Mouse (Mus musculus) liver, adult 2 months (tissue): ENCODE measurements around the gene Pard3. TPM values are rescaled to one million over a fixed set of nuclear protein-coding genes. Genes with fewer than 3 reads are reported as not detected.

ENCODE experiments used
- DNase-seq: peaks from one replicate; pipeline ENCODE4 v3.0.0-alpha.2; 2011; ENCODE audit warnings: low read depth, low spot score; ENCODE audit errors: extremely low read depth
- H3K27ac ChIP-seq: fragments of 200-500 bp; replicated peaks from 2 replicates; pipeline ENCODE4 v1.5.1; 2012; ENCODE audit warnings: low read depth, mild to moderate bottlenecking, control low read depth, inconsistent platforms, low read length; ENCODE audit not compliant: insufficient read depth
- H3K27me3 ChIP-seq: fragments of 200-500 bp; 2 replicates; pipeline ENCODE4 v1.6.1; 2012; ENCODE audit warnings: mild to moderate bottlenecking, moderate library complexity, low read length, inconsistent platforms; ENCODE audit not compliant: control insufficient read depth, insufficient read depth
- H3K36me3 ChIP-seq: fragments of 200-500 bp; 2 replicates; pipeline ENCODE4 v1.6.1; 2012; ENCODE audit warnings: low read length, inconsistent platforms; ENCODE audit not compliant: control insufficient read depth, insufficient read depth
- H3K4me1 ChIP-seq: fragments of 200-500 bp; 2 replicates; pipeline ENCODE4 v1.6.1; 2011; ENCODE audit warnings: low read length; ENCODE audit not compliant: control insufficient read depth, insufficient read depth
- H3K4me3 ChIP-seq: fragments of 200-500 bp; 2 replicates; pipeline ENCODE4 v1.5.1; 2011; ENCODE audit warnings: low read depth, mild to moderate bottlenecking, control low read depth, low read length, moderate library complexity; ENCODE audit not compliant: insufficient read depth
- H3K79me2 ChIP-seq: fragments of 200-500 bp; 2 replicates; pipeline ENCODE4 v1.6.1; 2012; ENCODE audit warnings: inconsistent platforms, mild to moderate bottlenecking, low read length, moderate library complexity; ENCODE audit not compliant: control insufficient read depth, insufficient read depth
- H3K9ac ChIP-seq: fragments of 200-500 bp; 2 replicates; pipeline ENCODE4 v1.6.1; 2012; ENCODE audit warnings: low read depth, mild to moderate bottlenecking, control low read depth, inconsistent platforms, low read length
- CTCF ChIP-seq: fragments of 200-500 bp; IDR thresholded peaks from 2 replicates; pipeline ENCODE4 v1.5.1; 2011; ENCODE audit warnings: low read depth, low read length, control low read depth
- POLR2A ChIP-seq: fragments of 200-500 bp; IDR thresholded peaks from 2 replicates; pipeline ENCODE4 v1.6.1; 2011; ENCODE audit warnings: low read length, control low read depth; ENCODE audit not compliant: insufficient read depth; ENCODE audit errors: extremely low read depth
- WGBS: fragments of 180-500 bp; shearing (Covaris S2); methylation state at CpG from one replicate; pipeline ENCODE4 v1.1.7; 2018; 5-methylcytosine and 5-hydroxymethylcytosine counted together
- polyA plus RNA-seq: library from polyadenylated mRNA; depleted of rRNA; stranded (reverse); fragments of >200 nt; gene quantifications from 2 replicates; pipeline ENCODE4 v1.2.3, GENCODE M21; 2012
- total RNA-seq: library from RNA; depleted of rRNA; stranded (reverse); fragments of >200 nt; gene quantifications from 2 replicates; pipeline ENCODE4 v1.2.3, GENCODE M21; 2014

Pard3 gene
- total and polyA plus RNA-seq, 2 experiments, result 47.4 to 61.4 TPM

DNA sequence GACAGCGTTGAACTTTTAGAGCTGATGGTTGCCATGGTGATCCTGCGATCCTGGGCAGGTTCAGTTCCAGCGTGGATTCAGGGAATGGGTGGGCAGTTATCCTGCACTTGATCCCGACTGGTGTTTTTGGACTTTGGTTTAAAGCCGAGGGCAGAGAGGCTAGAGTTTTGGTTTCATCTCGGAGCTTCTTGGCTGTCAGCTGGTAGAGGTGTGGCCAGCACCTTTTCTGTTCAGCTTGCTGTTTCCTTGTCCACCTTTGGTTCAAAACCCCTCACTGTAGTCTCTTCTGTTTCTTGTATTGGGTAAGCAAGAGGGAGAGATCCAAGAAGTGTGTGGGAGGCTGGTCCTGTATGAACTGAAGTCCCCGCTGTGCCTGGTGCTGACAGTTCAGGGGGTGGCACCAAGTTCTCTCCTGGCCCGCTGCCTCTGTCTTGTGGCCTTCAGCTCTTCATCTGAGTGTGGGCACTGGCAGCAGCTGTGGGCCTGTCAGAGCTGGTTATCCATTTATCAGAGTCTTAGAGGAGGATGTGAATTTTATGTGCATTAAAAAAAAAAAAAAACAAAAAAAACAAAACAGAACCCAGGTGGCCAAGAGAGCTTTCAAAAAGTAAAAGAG lies 65.2 kb downstream of the Pard3 start:
- H3K4me1 ChIP-seq, result peaks cover 26% of the 10 kb centered on the region
- 12% methylated on average over 8 of the region's 8 CpGs for WGBS
- peak overlapping the region; percentile 30; the same call in 1 of the 2 replicates for H3K9ac ChIP-seq
- DNase-seq, result peak; percentile 87
- H3K36me3 ChIP-seq, result no peaks in the 10 kb centered on the region
- TF ChIP-seq CTCF (no peak), POLR2A (no peak)
- H3K27me3 ChIP-seq, result no peaks in the 10 kb centered on the region
- H3K4me3 ChIP-seq, result peak overlapping the region; percentile 18
- peaks cover 40% of the 10 kb centered on the region; the same call in 1 of the 2 replicates for H3K79me2 ChIP-seq
- H3K27ac ChIP-seq, result peak overlapping the region; percentile 86

DNA sequence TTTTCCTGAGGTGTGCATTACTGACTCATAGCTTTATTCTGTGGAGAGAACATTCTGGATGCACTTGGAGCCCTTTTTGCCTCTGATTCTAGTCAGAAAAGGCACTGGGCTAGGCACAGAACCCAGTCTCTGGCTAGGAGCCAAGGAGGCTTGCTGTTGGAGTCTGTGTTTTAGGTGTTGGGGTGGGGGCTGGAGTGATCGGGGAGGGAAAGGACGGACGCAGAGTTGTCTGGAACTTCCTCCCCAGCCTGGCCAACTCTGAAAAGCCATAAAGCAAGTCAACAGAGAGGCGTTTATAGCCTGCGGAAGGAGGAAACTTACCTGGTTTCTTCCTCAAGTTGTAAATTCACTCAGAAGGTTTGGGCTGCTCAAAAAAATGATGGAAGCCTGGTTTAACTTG lies 70.6 kb downstream of the Pard3 start:
- Histone ChIP-seq H3K27me3 (no peaks in the 10 kb centered on the region), H3K36me3 (no peaks in the 10 kb centered on the region), H3K4me1 (peaks cover 38% of the 10 kb centered on the region), H3K79me2 (peaks cover 43% of the 10 kb centered on the region; the same call in 1 of the 2 replicates), H3K9ac (no peak overlapping the region), H3K27ac (no peak overlapping the region), H3K4me3 (no peak overlapping the region)
- DNase-seq, result no peak
- TF ChIP-seq POLR2A, result no peak
- 70% methylated on average over 5 of the region's 5 CpGs for WGBS

DNA sequence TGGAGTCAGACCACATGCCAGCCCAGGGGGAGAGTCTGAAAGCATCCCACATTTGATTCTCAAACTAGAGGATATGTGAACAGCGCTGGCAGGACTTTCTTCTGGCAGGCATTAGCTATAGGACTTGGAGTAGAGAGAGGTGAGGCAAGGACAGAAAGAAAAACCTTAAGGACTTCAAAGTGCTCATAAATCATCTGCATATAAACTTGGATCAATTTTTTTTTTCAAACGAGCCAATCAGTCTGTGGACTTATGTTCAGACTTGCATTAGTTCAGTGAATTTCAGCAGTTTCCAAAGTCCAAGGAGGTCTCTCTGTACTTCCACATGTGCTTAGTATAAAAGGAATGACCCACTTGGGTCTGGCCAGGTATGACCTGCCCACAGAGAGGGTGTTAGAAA lies 72.5 kb downstream of the Pard3 start:
- Histone ChIP-seq H3K27me3 (no peaks in the 10 kb centered on the region), H3K4me1 (peaks cover 33% of the 10 kb centered on the region), H3K4me3 (no peak overlapping the region), H3K36me3 (no peaks in the 10 kb centered on the region), H3K9ac (0 out of 2 replicates have a peak overlapping the region, but pooled peaks have one; percentile 7), H3K79me2 (peaks cover 42% of the 10 kb centered on the region; the same call in 1 of the 2 replicates), H3K27ac (peak overlapping the region; percentile 87)
- TF ChIP-seq CTCF, result no peak
- no peak for TF ChIP-seq POLR2A
- 36% methylated on average over 2 of the region's 2 CpGs for WGBS
- peak; percentile 67 for DNase-seq

DNA sequence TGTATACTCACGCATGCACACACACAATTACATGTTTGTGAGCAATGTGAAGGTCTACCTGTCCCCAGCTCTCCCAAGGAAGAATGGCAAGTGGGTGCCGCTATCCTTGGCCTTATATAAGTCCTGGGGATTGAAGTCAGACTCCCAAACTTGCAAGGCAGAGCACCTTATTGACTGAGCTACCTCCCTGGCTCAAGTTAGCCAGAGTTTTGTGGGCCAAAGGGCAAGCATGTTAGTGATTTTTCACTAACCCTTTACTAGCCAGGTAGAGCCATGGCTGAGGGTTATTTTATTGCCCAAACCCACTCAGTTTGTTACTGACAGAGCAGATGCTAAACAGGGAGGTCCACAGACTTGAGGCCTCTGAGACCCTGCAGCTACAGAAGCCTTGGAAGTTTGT lies 73.1 kb downstream of the Pard3 start:
- Histone ChIP-seq H3K36me3 (no peaks in the 10 kb centered on the region), H3K27ac (peak overlapping the region; percentile 87), H3K27me3 (no peaks in the 10 kb centered on the region), H3K79me2 (peaks cover 44% of the 10 kb centered on the region; the same call in 1 of the 2 replicates), H3K9ac (peak overlapping the region; percentile 7; the same call in 1 of the 2 replicates), H3K4me1 (peaks cover 32% of the 10 kb centered on the region), H3K4me3 (no peak overlapping the region)
- peak; percentile 78 for DNase-seq
- TF ChIP-seq POLR2A (no peak), CTCF (no peak)
- WGBS, result 25% methylated on average over 2 of the region's 2 CpGs

DNA sequence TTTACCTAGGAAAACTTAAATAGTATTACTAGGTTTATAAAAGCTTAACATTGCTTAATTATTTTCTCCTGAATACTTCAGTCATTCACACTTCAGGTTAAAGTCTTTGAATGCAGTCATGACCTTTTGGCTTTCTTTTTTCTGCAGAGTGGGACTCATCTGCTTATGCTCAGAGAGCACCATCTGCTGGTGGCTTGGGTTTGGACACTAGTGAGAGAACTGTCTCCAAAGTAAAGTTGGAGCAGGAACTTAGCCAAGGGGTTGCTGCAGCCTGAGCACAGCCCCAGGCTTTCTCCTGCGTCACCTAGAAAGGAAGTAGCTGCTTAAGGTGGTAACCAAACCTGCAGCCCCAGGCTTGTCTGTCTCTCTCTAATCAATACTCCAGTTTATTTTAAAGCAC lies 75.5 kb downstream of the Pard3 start:
- WGBS, result 0% methylated on average over 1 of the region's 1 CpGs
- no peak for TF ChIP-seq POLR2A
- TF ChIP-seq CTCF, result peak; percentile 53
- Histone ChIP-seq H3K4me1 (peaks cover 36% of the 10 kb centered on the region), H3K27me3 (no peaks in the 10 kb centered on the region), H3K4me3 (no peak overlapping the region), H3K36me3 (no peaks in the 10 kb centered on the region), H3K27ac (no peak overlapping the region), H3K9ac (no peak overlapping the region), H3K79me2 (peaks cover 47% of the 10 kb centered on the region; the same call in 1 of the 2 replicates)
- DNase-seq, result peak; percentile 89

DNA sequence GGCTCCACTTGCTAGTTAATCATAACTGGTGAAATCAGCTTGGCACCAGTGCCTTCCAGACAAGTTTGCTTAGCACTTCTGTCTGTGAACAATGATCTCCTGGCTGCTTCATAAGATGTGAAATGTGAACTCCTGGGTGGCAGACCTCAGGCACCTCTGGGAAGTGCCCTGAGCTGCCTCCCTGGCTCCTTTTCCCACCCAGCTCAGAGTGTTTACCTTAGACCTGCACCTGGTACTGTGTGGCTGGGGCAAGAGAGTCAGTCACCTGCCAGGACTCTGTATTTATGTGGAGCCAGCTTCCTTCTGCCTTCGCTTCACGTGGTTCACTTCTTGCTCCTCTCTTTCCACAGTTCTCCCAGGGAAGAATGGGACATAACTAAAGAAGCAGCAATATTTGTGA lies 77.3 kb downstream of the Pard3 start:
- Histone ChIP-seq H3K27me3 (no peaks in the 10 kb centered on the region), H3K4me3 (no peak overlapping the region), H3K4me1 (peaks cover 33% of the 10 kb centered on the region), H3K79me2 (peaks cover 45% of the 10 kb centered on the region; the same call in 1 of the 2 replicates), H3K9ac (no peak overlapping the region), H3K27ac (no peak overlapping the region), H3K36me3 (no peaks in the 10 kb centered on the region)
- WGBS, result 20% methylated on average over 2 of the region's 2 CpGs
- TF ChIP-seq POLR2A, result no peak
- no peak for TF ChIP-seq CTCF
- DNase-seq, result peak; percentile 72
